Mouse (Mus musculus) brain, embryonic 14.5 days (tissue): ENCODE results near the gene Sox5.

Experiments used
- CTCF ChIP-seq: fragments of 200-500 bp; IDR thresholded peaks from 2 replicates; pipeline ENCODE4 v1.5.1; 2012; ENCODE audit warnings: inconsistent platforms, mild to moderate bottlenecking, moderate library complexity, borderline replicate concordance; ENCODE audit not compliant: insufficient read depth, insufficient read length; ENCODE audit errors: extremely low read depth
- POLR2A ChIP-seq: fragments of 200-500 bp; IDR thresholded peaks from 2 replicates; pipeline ENCODE4 v1.6.1; 2012; ENCODE audit warnings: mild to moderate bottlenecking, inconsistent platforms, borderline replicate concordance; ENCODE audit not compliant: poor library complexity, insufficient read depth, insufficient read length, severe bottlenecking; ENCODE audit errors: extremely low read depth

- no peak for TF ChIP-seq POLR2A
- no peak for TF ChIP-seq CTCF
These were observed 330.1 kb downstream of the Sox5 start for GRCm38 (mm10) chr6:144451631-144452030.
